Mouse (Mus musculus): ENCODE measurements around the gene Gtf2b. TPM values are rescaled to one million over a fixed set of nuclear protein-coding genes. Genes with fewer than 3 reads are reported as not detected.

Gene Gtf2b
- total RNA-seq, 2 experiments from 2014 or later = 40.7 to 41.4 TPM

DNA sequence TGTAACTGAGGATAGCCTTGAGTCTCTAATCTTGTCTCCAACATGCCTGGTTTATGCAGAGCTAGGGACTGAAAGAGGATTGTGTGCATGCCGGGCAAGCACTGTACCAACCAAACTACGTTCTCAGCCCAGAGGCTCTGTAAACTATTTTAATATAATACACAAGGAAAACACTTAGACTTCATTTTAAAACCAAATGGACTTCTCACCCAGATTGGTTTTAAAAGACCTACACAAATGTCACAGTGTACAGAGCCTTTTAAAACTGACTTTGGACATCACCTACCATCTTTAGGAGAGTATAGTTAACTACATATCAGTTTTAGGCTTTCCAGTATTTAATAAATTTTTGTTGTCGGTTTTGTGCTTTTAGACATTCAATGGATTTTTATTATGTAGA, 68.1 kb downstream of the Gtf2b start:
- no peak overlapping the region for H3K4me3 ChIP-seq
- DNase-seq (ENCODE audit: low spot score in 2 of 2) = no peak
- H3K27ac ChIP-seq = no peak overlapping the region
- TF ChIP-seq CTCF (conservative IDR thresholded peaks at IDR 0.05) = no peak

Other genes starting within 250 kb of the Gtf2b start
- gene Gbp7, start 234.7 kb upstream of the Gtf2b start, total RNA-seq (2021) = 1 to 10 TPM; 2.6 to 3.3 TPM
- gene Gbp3, start 205.0 kb upstream of the Gtf2b start, total RNA-seq (2021) = 1 to 10 TPM; 3.3 to 4.8 TPM
- not detected for gene Gbp2b, start 170.2 kb upstream of the Gtf2b start, total RNA-seq (2021)
- 1 to 10 TPM; 1.8 to 2.3 TPM for gene Gbp2, start 144.4 kb upstream of the Gtf2b start, total RNA-seq (2021)
- gene Kyat3, start 64.0 kb upstream of the Gtf2b start, total RNA-seq (2021) = 1 to 10 TPM; 6.4 to 7.6 TPM
- gene Pkn2, start 117.0 kb downstream of the Gtf2b start, total RNA-seq (2021) = 10 to 100 TPM; 26.5 to 33.9 TPM

All from layer of hippocampus, adult 2 months (tissue).